Mouse (Mus musculus) kidney, adult 11 months (tissue): Measurements from ENCODE around the gene Cyp2j8.
"Not testable (repeated sequence)": the region's sequence is repeated elsewhere in the genome, so short reads cannot be mapped to it uniquely, and the experiment has no call there.

ENCODE experiments used
- DNase-seq: peaks from one replicate; pipeline ENCODE4 v3.0.0; 2022

The Cyp2j8 gene

GRCm38 (mm10) chr4:96507286-96507685 lies at the start of gene Cyp2j8:
Gene Cyp2j8, minus strand, starts transcription at chr4:96507386.
- no peak for DNase-seq

GRCm38 (mm10) chr4:96553133-96553819 lies 46.1 kb upstream of the Cyp2j8 start, which contains the start of gene Cyp2j6:
Gene Cyp2j6, minus strand, starts transcription at chr4:96553661.
- DNase-seq: peak; percentile 52

GRCm38 (mm10) chr4:96551619-96552018 lies 44.4 kb upstream of the Cyp2j8 start:
- DNase-seq: no peak

GRCm38 (mm10) chr4:96545976-96546375 lies 38.8 kb upstream of the Cyp2j8 start:
- no peak for DNase-seq

- DNase-seq: peak; percentile 8
These were observed 18.6 kb upstream of the Cyp2j8 start for GRCm38 (mm10) chr4:96525772-96526171.

GRCm38 (mm10) chr4:96522256-96522655 lies 15.1 kb upstream of the Cyp2j8 start:
- DNase-seq: peak; percentile 8

GRCm38 (mm10) chr4:96510083-96510482 lies 2.9 kb upstream of the Cyp2j8 start:
- DNase-seq: no peak

GRCm38 (mm10) chr4:96463311-96464060 lies 43.7 kb downstream of the Cyp2j8 start:
- not testable (repeated sequence) for DNase-seq
